Mouse (Mus musculus): ENCODE results near the gene Matk. TPM values are rescaled to one million over a fixed set of nuclear protein-coding genes. Genes with fewer than 3 reads are reported as not detected.

Gene Matk
- polyA plus RNA-seq, 1 experiment from 2014 or later = 1.9 TPM

GRCm38 (mm10) chr10:81286586-81286985 is 33.9 kb downstream of the Matk start:
- Histone ChIP-seq H3K9me3 (replicated peaks) (no peaks in the 10 kb centered on the region), H3K4me3 (replicated peaks) (no peak overlapping the region), H3K27ac (replicated peaks) (no peak overlapping the region), H3K36me3 (replicated peaks) (no peaks in the 10 kb centered on the region), H3K9ac (no peak overlapping the region), H3K27me3 (peaks cover 76% of the 10 kb centered on the region), H3K4me2 (peak overlapping the region; percentile 77), H3K4me1 (replicated peaks) (peaks cover 55% of the 10 kb centered on the region)
- 34% methylated on average over 6 of the region's 6 CpGs for WGBS (ENCODE audit: insufficient replicate concordance)
- ATAC-seq (ENCODE audit: insufficient read depth) = no peak

GRCm38 (mm10) chr10:81287513-81288157 is 34.9 kb downstream of the Matk start:
- Histone ChIP-seq H3K27ac (replicated peaks) (no peak overlapping the region), H3K4me1 (replicated peaks) (peaks cover 65% of the 10 kb centered on the region), H3K9ac (no peak overlapping the region), H3K4me2 (no peak overlapping the region), H3K36me3 (replicated peaks) (no peaks in the 10 kb centered on the region), H3K27me3 (peaks cover 69% of the 10 kb centered on the region), H3K9me3 (replicated peaks) (no peaks in the 10 kb centered on the region), H3K4me3 (replicated peaks) (no peak overlapping the region)
- WGBS (ENCODE audit: insufficient replicate concordance) = 57% methylated on average over 8 of the region's 8 CpGs
- ATAC-seq (ENCODE audit: insufficient read depth) = no peak

- peaks cover 59% of the 10 kb centered on the region for H3K27me3 ChIP-seq
- no peak overlapping the region for H3K27ac ChIP-seq (replicated peaks)
- no peak for ATAC-seq (ENCODE audit: insufficient read depth)
- 19% methylated on average over 6 of the region's 6 CpGs for WGBS (ENCODE audit: insufficient replicate concordance)
- peaks cover 72% of the 10 kb centered on the region for H3K4me1 ChIP-seq (replicated peaks)
- no peak overlapping the region for H3K4me3 ChIP-seq (replicated peaks)
- no peak overlapping the region for H3K4me2 ChIP-seq
- no peaks in the 10 kb centered on the region for H3K9me3 ChIP-seq (replicated peaks)
- no peak overlapping the region for H3K9ac ChIP-seq
- H3K36me3 ChIP-seq (replicated peaks) = no peaks in the 10 kb centered on the region
Measured at GRCm38 (mm10) chr10:81288601-81289000, 35.9 kb downstream of the Matk start.

- 6% methylated on average over 7 of the region's 7 CpGs for WGBS (ENCODE audit: insufficient replicate concordance)
- no peaks in the 10 kb centered on the region for H3K9me3 ChIP-seq (replicated peaks)
- H3K9ac ChIP-seq = no peak overlapping the region
- H3K27me3 ChIP-seq = peaks cover 52% of the 10 kb centered on the region
- H3K4me3 ChIP-seq (replicated peaks) = no peak overlapping the region
- no peak overlapping the region for H3K4me2 ChIP-seq
- no peaks in the 10 kb centered on the region for H3K36me3 ChIP-seq (replicated peaks)
- ATAC-seq (ENCODE audit: insufficient read depth) = no peak
- H3K4me1 ChIP-seq (replicated peaks) = peaks cover 79% of the 10 kb centered on the region
- no peak overlapping the region for H3K27ac ChIP-seq (replicated peaks)
Measured at GRCm38 (mm10) chr10:81289278-81289677, 36.5 kb downstream of the Matk start.

GRCm38 (mm10) chr10:81289811-81290210 is 37.1 kb downstream of the Matk start:
- 59% methylated on average over 14 of the region's 14 CpGs for WGBS (ENCODE audit: insufficient replicate concordance)
- no peak for ATAC-seq (ENCODE audit: insufficient read depth)
- H3K4me2 ChIP-seq = no peak overlapping the region
- no peaks in the 10 kb centered on the region for H3K9me3 ChIP-seq (replicated peaks)
- no peaks in the 10 kb centered on the region for H3K36me3 ChIP-seq (replicated peaks)
- H3K27me3 ChIP-seq = peaks cover 47% of the 10 kb centered on the region
- no peak overlapping the region for H3K27ac ChIP-seq (replicated peaks)
- H3K4me1 ChIP-seq (replicated peaks) = peaks cover 82% of the 10 kb centered on the region
- no peak overlapping the region for H3K9ac ChIP-seq
- H3K4me3 ChIP-seq (replicated peaks) = no peak overlapping the region

GRCm38 (mm10) chr10:81290698-81291460 is 38.1 kb downstream of the Matk start:
- Histone ChIP-seq H3K4me1 (replicated peaks) (peaks cover 82% of the 10 kb centered on the region), H3K9ac (no peak overlapping the region), H3K27ac (replicated peaks) (peak overlapping the region; percentile 24), H3K4me2 (peak overlapping the region; percentile 38), H3K27me3 (peaks cover 36% of the 10 kb centered on the region), H3K4me3 (replicated peaks) (0 out of 2 replicates have a peak overlapping the region, but pooled peaks have one; percentile 10), H3K36me3 (replicated peaks) (0 out of 2 replicates have a peak, but pooled peaks cover 6% of the 10 kb centered on the region), H3K9me3 (replicated peaks) (no peaks in the 10 kb centered on the region)
- ATAC-seq (ENCODE audit: insufficient read depth) = no peak
- 51% methylated on average over 24 of the region's 24 CpGs for WGBS (ENCODE audit: insufficient replicate concordance)

GRCm38 (mm10) chr10:81291511-81292104 is 38.9 kb downstream of the Matk start, which contains the start of gene Tjp3:
Tjp3 (minus strand) TSS chr10:81291581.
- no peak for ATAC-seq (ENCODE audit: insufficient read depth)
- WGBS (ENCODE audit: insufficient replicate concordance) = 47% methylated on average over 9 of the region's 9 CpGs
- Histone ChIP-seq H3K4me1 (replicated peaks) (peaks cover 82% of the 10 kb centered on the region), H3K4me3 (replicated peaks) (peak within 1 kb of the TSS; percentile 10; the same call in 1 of the 2 replicates), H3K9ac (no peak within 1 kb of the TSS), H3K36me3 (replicated peaks) (0 out of 2 replicates have a peak, but pooled peaks cover 6% of the 10 kb centered on the region), H3K27me3 (peaks cover 29% of the 10 kb centered on the region), H3K27ac (replicated peaks) (peak within 1 kb of the TSS; percentile 45), H3K9me3 (replicated peaks) (no peaks in the 10 kb centered on the region), H3K4me2 (peak within 1 kb of the TSS; percentile 95)

GRCm38 (mm10) chr10:81292554-81293333 is 40.0 kb downstream of the Matk start, which contains the start of gene Pip5k1c:
Pip5k1c (plus strand) TSS chr10:81292963.
- peaks cover 23% of the 10 kb centered on the region for H3K27me3 ChIP-seq
- peak; percentile 94 for ATAC-seq (ENCODE audit: insufficient read depth)

GRCm38 (mm10) chr10:81293334-81294030 is 40.7 kb downstream of the Matk start:
- peak overlapping the region; percentile 77 for H3K4me3 ChIP-seq (replicated peaks)
- 1% methylated on average over 25 of the region's 25 CpGs for WGBS (ENCODE audit: insufficient replicate concordance)
- H3K27ac ChIP-seq (replicated peaks) = peak overlapping the region; percentile 89
- ATAC-seq (ENCODE audit: insufficient read depth) = no peak
- H3K4me2 ChIP-seq = peak overlapping the region; percentile 95
- peaks cover 16% of the 10 kb centered on the region for H3K27me3 ChIP-seq
- no peaks in the 10 kb centered on the region for H3K9me3 ChIP-seq (replicated peaks)
- H3K9ac ChIP-seq = peak overlapping the region; percentile 77
- H3K36me3 ChIP-seq (replicated peaks) = 0 out of 2 replicates have a peak, but pooled peaks cover 6% of the 10 kb centered on the region
- peaks cover 93% of the 10 kb centered on the region for H3K4me1 ChIP-seq (replicated peaks)

More at GRCm38 (mm10) chr10:81292554-81293333, 40.0 kb downstream of the Matk start, which contains the start of gene Pip5k1c:
- peak within 1 kb of the TSS; percentile 95 for H3K4me2 ChIP-seq
- under 1% methylated on average over 80 of the region's 80 CpGs for WGBS (ENCODE audit: insufficient replicate concordance)
- H3K4me1 ChIP-seq (replicated peaks) = peaks cover 88% of the 10 kb centered on the region
- 0 out of 2 replicates have a peak, but pooled peaks cover 6% of the 10 kb centered on the region for H3K36me3 ChIP-seq (replicated peaks)
- peak within 1 kb of the TSS; percentile 77 for H3K9ac ChIP-seq
- peak within 1 kb of the TSS; percentile 77 for H3K4me3 ChIP-seq (replicated peaks)
- H3K27ac ChIP-seq (replicated peaks) = peak within 1 kb of the TSS; percentile 89
- H3K9me3 ChIP-seq (replicated peaks) = no peaks in the 10 kb centered on the region

GRCm38 (mm10) chr10:81294442-81294841 is 41.7 kb downstream of the Matk start:
- Histone ChIP-seq H3K27ac (replicated peaks) (no peak overlapping the region), H3K36me3 (replicated peaks) (0 out of 2 replicates have a peak, but pooled peaks cover 6% of the 10 kb centered on the region), H3K9ac (peak overlapping the region; percentile 77; the same call in 1 of the 2 replicates), H3K4me1 (replicated peaks) (peaks cover 95% of the 10 kb centered on the region), H3K4me3 (replicated peaks) (peak overlapping the region; percentile 77), H3K9me3 (replicated peaks) (no peaks in the 10 kb centered on the region), H3K27me3 (peaks cover 14% of the 10 kb centered on the region; the same call in 1 of the 2 replicates), H3K4me2 (peak overlapping the region; percentile 95)
- no peak for ATAC-seq (ENCODE audit: insufficient read depth)
- WGBS (ENCODE audit: insufficient replicate concordance) = 22% methylated on average over 8 of the region's 8 CpGs

All from liver, embryonic 15.5 days (tissue).